Mouse (Mus musculus) forebrain, embryonic 11.5 days (tissue): ENCODE results near the gene Pdcd5. TPM values are rescaled to one million over a fixed set of nuclear protein-coding genes. Genes with fewer than 3 reads are reported as not detected.

Experiments used
- ATAC-seq: fragments of 200-750 bp; cut with Nextera tagmentation; replicated peaks from 2 replicates; pipeline ENCODE4 v1.8.0; 2017; ENCODE audit warnings: moderate TSS enrichment; ENCODE audit not compliant: low FRiP score
- DNase-seq: peaks from one replicate; pipeline ENCODE4 v3.0.0-alpha.2; 2017; ENCODE audit warnings: low spot score
- H3K27ac ChIP-seq: fragments of 300-500 bp; sonication (generic); 2 replicates; pipeline ENCODE4 v1.5.1; 2014; ENCODE audit warnings: low read depth, low read length
- H3K27me3 ChIP-seq: fragments of 300-500 bp; sonication (generic); 2 replicates; pipeline ENCODE4 v1.6.1; 2014; ENCODE audit warnings: mild to moderate bottlenecking, low read length, mixed read lengths; ENCODE audit not compliant: control insufficient read depth, insufficient read depth
- H3K36me3 ChIP-seq: fragments of 300-500 bp; sonication (generic); 2 replicates; pipeline ENCODE4 v1.6.1; 2014; ENCODE audit warnings: mild to moderate bottlenecking, low read length, moderate library complexity, mixed read lengths; ENCODE audit not compliant: control insufficient read depth, insufficient read depth
- H3K4me1 ChIP-seq: fragments of 300-500 bp; sonication (generic); replicated peaks from 2 replicates; pipeline ENCODE4 v1.6.1; 2014; ENCODE audit warnings: low read length, mixed read lengths; ENCODE audit not compliant: control insufficient read depth, insufficient read depth
- H3K4me2 ChIP-seq: fragments of 300-500 bp; sonication (generic); 2 replicates; pipeline ENCODE4 v1.6.1; 2014; ENCODE audit warnings: low read depth, mild to moderate bottlenecking, low read length, moderate library complexity, mixed read lengths; ENCODE audit not compliant: severe bottlenecking
- H3K4me3 ChIP-seq: fragments of 300-500 bp; sonication (generic); 2 replicates; pipeline ENCODE4 v1.5.1; 2014; ENCODE audit warnings: low read depth, low read length
- H3K9ac ChIP-seq: fragments of 300-500 bp; sonication (generic); 2 replicates; pipeline ENCODE4 v1.6.1; 2014; ENCODE audit warnings: low read length
- H3K9me3 ChIP-seq: fragments of 300-500 bp; sonication (generic); 2 replicates; pipeline ENCODE4 v1.6.1; 2016; ENCODE audit warnings: low read length, mixed read lengths; ENCODE audit not compliant: control insufficient read depth
- WGBS: fragments of 180-500 bp; shearing (Covaris S2); extraction: QIAGEN DNeasy Blood & Tissue Kit; methylation state at CpG from one replicate; pipeline ENCODE4 v1.1.7; 2014; 5-methylcytosine and 5-hydroxymethylcytosine counted together
- polyA plus RNA-seq: library from polyadenylated mRNA; unstranded; fragments of >200 nt; fragmentation: Nextera tagmentation; extraction: Ambion mirVana; gene quantifications from 2 replicates; pipeline ENCODE4 v1.2.1, GENCODE M21; 2014

The Pdcd5 gene
- 305 TPM in 2 replicates for polyA plus RNA-seq

DNA sequence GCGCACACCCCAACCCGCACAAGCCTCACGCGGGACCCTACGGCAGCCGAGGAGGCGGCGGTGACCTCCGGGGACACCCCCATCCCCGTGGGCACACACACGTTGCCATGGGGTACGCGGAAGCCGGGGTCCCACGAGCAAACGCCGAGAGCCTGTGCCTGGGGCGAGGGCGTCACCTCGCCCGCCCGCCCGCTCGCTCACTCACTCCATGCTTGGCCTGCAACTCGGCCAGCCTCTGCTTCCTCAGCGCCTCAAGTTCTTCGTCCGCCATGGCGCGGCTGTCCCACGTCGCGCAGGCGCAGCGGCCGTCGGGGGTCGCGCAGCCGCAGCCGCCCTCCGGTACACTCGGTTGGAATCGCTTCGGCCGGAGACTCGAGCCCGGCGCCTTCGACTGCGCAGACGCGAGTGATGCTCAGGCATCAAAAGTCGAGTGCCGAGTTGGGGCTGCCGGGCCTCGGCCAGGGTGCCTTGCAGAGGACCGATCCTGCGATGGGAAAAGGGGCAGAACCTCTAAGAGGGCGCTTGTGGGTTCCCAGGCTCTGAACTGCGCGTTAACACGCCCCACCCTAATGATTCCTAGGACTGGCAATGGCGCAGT is at the start of gene Pdcd5:
TSS of gene Pdcd5 (minus strand) at position 421 of the 598 bp plus-strand sequence.
- peak; percentile 90 for ATAC-seq
- H3K27ac ChIP-seq: peak within 1 kb of the TSS; percentile 62; the same call in 1 of the 2 replicates
- WGBS: under 1% methylated on average over 56 of the region's 64 CpGs
- H3K27me3 ChIP-seq: no peaks in the 10 kb centered on the region
- H3K9me3 ChIP-seq: no peaks in the 10 kb centered on the region; the same call in 1 of the 2 replicates
- H3K36me3 ChIP-seq: no peaks in the 10 kb centered on the region
- peak within 1 kb of the TSS; percentile 95 for H3K4me3 ChIP-seq
- H3K4me2 ChIP-seq: peak within 1 kb of the TSS; percentile 66
- no peaks in the 10 kb centered on the region; the same call in 1 of the 2 replicates for H3K4me1 ChIP-seq
- peak within 1 kb of the TSS; percentile 89 for H3K9ac ChIP-seq
- peak; percentile 98 for DNase-seq

- no peaks in the 10 kb centered on the region for H3K36me3 ChIP-seq
- no peak overlapping the region for H3K9ac ChIP-seq
- H3K27me3 ChIP-seq: no peaks in the 10 kb centered on the region
- ATAC-seq (no peak), DNase-seq (no peak)
- H3K4me2 ChIP-seq: no peak overlapping the region
- H3K9me3 ChIP-seq: no peaks in the 10 kb centered on the region
- no peaks in the 10 kb centered on the region; the same call in 1 of the 2 replicates for H3K4me1 ChIP-seq
- 95% methylated on average over 12 of the region's 12 CpGs for WGBS
- H3K27ac ChIP-seq: no peak overlapping the region
- no peak overlapping the region for H3K4me3 ChIP-seq
These were observed 45.3 kb upstream of the Pdcd5 start for GRCm38 (mm10) chr7:35692641-35693040.

- WGBS: 83% methylated on average over 14 of the region's 14 CpGs
- H3K9me3 ChIP-seq: no peaks in the 10 kb centered on the region
- H3K4me1 ChIP-seq: no peaks in the 10 kb centered on the region; the same call in 1 of the 2 replicates
- no peak overlapping the region for H3K4me2 ChIP-seq
- H3K4me3 ChIP-seq: no peak overlapping the region
- H3K27me3 ChIP-seq: no peaks in the 10 kb centered on the region
- no peak overlapping the region for H3K27ac ChIP-seq
- no peak for DNase-seq
- no peak for ATAC-seq
- no peak overlapping the region for H3K9ac ChIP-seq
- H3K36me3 ChIP-seq: no peaks in the 10 kb centered on the region
These were observed 44.8 kb upstream of the Pdcd5 start for GRCm38 (mm10) chr7:35692117-35692516.

GRCm38 (mm10) chr7:35688781-35689349 is 41.5 kb upstream of the Pdcd5 start:
- H3K27ac ChIP-seq: no peak overlapping the region
- 90% methylated on average over 11 of the region's 11 CpGs for WGBS
- H3K4me2 ChIP-seq: no peak overlapping the region
- H3K9me3 ChIP-seq: no peaks in the 10 kb centered on the region
- H3K4me3 ChIP-seq: no peak overlapping the region
- DNase-seq: no peak
- H3K36me3 ChIP-seq: no peaks in the 10 kb centered on the region
- no peak for ATAC-seq
- peaks cover 5% of the 10 kb centered on the region for H3K4me1 ChIP-seq
- H3K9ac ChIP-seq: no peak overlapping the region
- H3K27me3 ChIP-seq: no peaks in the 10 kb centered on the region

GRCm38 (mm10) chr7:35688276-35688675 is 41.0 kb upstream of the Pdcd5 start:
- no peak for DNase-seq
- H3K27ac ChIP-seq: no peak overlapping the region
- 52% methylated on average over 9 of the region's 9 CpGs for WGBS

DNA sequence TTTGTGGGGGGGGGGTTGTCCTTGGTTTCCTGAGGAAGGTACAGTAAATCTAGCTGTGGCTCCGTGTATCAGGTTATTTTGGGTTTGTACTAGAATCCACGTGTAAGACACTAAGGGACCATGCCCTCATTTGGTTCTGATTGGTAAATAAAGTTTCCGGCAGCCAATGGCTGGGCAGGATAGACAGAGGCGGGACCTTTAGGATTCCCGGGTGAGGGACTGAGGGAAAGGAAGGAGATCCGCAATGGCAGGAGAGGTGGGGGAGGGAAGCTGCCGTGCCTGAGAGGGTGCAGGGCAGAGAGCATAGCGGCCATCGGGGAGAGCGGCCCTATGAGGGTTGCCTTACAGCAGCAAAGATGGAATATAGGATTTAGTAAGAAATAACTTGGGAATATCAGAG is 39.9 kb upstream of the Pdcd5 start:
- ATAC-seq (peak; percentile 15; the same call in 1 of the 2 replicates), DNase-seq (no peak)
- H3K36me3 ChIP-seq: no peaks in the 10 kb centered on the region
- no peaks in the 10 kb centered on the region for H3K27me3 ChIP-seq
- H3K4me1 ChIP-seq: peaks cover 5% of the 10 kb centered on the region
- no peak overlapping the region for H3K4me2 ChIP-seq
- no peak overlapping the region for H3K27ac ChIP-seq
- H3K4me3 ChIP-seq: no peak overlapping the region
- H3K9me3 ChIP-seq: no peaks in the 10 kb centered on the region
- no peak overlapping the region for H3K9ac ChIP-seq
- 22% methylated on average over 10 of the region's 10 CpGs for WGBS

More at GRCm38 (mm10) chr7:35688276-35688675, 41.0 kb upstream of the Pdcd5 start:
- H3K36me3 ChIP-seq: no peaks in the 10 kb centered on the region
- H3K9me3 ChIP-seq: no peaks in the 10 kb centered on the region
- no peak overlapping the region for H3K4me3 ChIP-seq
- H3K27me3 ChIP-seq: no peaks in the 10 kb centered on the region
- ATAC-seq: no peak
- peaks cover 5% of the 10 kb centered on the region for H3K4me1 ChIP-seq
- no peak overlapping the region for H3K9ac ChIP-seq
- no peak overlapping the region for H3K4me2 ChIP-seq

- 31% methylated on average over 13 of the region's 13 CpGs for WGBS
- Histone ChIP-seq H3K27ac (no peak overlapping the region), H3K4me3 (no peak overlapping the region)
These were observed 39.4 kb upstream of the Pdcd5 start for GRCm38 (mm10) chr7:35686756-35687155.

DNA sequence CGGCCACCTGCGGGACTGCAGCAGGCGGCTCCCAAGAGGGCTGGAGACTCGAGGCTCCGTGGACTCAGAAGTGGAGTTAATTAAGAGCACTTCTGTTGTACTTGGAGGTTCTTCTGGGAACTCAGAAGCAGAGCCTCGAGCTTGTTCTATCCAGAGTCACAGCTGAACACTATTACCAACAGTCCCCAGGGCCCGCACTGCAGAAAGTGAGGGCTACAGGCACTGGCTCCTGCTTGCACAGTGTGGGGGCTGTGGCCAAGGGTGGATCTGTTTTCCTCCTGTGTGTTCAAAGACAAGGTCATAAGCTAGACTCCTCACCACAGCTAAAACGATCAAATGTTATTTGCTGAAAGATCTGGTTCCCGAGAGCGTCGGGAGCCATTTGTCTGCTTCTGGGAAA is 38.9 kb upstream of the Pdcd5 start:
- no peak overlapping the region for H3K9ac ChIP-seq
- H3K4me2 ChIP-seq: no peak overlapping the region
- ATAC-seq (no peak), DNase-seq (no peak)
- no peaks in the 10 kb centered on the region for H3K36me3 ChIP-seq
- H3K4me1 ChIP-seq: peaks cover 5% of the 10 kb centered on the region
- 72% methylated on average over 11 of the region's 11 CpGs for WGBS
- H3K4me3 ChIP-seq: no peak overlapping the region
- no peaks in the 10 kb centered on the region for H3K27me3 ChIP-seq
- H3K9me3 ChIP-seq: no peaks in the 10 kb centered on the region
- no peak overlapping the region for H3K27ac ChIP-seq

More at GRCm38 (mm10) chr7:35686756-35687155, 39.4 kb upstream of the Pdcd5 start:
- DNase-seq (peak; percentile 67), ATAC-seq (no peak)
- H3K27me3 ChIP-seq: no peaks in the 10 kb centered on the region
- no peaks in the 10 kb centered on the region for H3K9me3 ChIP-seq
- H3K4me2 ChIP-seq: no peak overlapping the region
- no peak overlapping the region for H3K9ac ChIP-seq
- H3K36me3 ChIP-seq: no peaks in the 10 kb centered on the region
- H3K4me1 ChIP-seq: peaks cover 5% of the 10 kb centered on the region
